20 mouse cellular contexts compared by ENCODE assay signal in the genomic region with DNA sequence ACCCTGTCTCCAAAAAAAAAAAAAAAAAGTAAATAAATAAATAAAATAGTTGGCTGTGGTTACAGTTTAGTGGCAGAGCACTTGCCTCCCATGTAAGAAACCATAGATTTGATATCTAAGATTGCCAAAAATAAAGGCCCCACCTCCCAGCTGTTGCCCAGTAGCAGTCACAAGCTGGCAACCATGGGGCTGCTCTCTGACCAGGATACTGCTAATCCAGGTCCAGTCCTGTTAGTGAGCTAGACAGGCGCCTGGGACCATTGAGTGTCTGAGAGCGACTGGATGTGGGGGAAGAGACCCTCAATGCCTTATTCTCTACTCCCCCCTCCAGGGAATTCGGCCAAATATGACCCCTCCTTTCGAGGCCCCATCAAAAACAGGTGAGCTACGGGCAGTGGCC. TPM values are rescaled to one million over a fixed set of nuclear protein-coding genes. Genes with fewer than 3 reads are reported as not detected.
"Had no signal": no experiment of that assay in that cellular context is flagged by ENCODE, and none has a peak within 500 bp of the region (broad histone marks: within the 10 kb centered on the region; RNA-seq: fewer than 3 reads in every experiment).

No protein-coding gene starts in this region.

- H3K4me1 ChIP-seq: midbrain, embryonic 13.5 days; neural tube, embryonic 12.5 days; stomach, embryonic 15.5 days had no signal

- H3K4me3 ChIP-seq: midbrain, embryonic 13.5 days; neural tube, embryonic 12.5 days; stomach, embryonic 15.5 days had no signal

- H3K4me2 ChIP-seq: lung, embryonic 14.5 days; midbrain, embryonic 13.5 days; neural tube, embryonic 12.5 days had no signal

- H3K27me3 ChIP-seq: midbrain, embryonic 13.5 days; neural tube, embryonic 12.5 days; stomach, embryonic 15.5 days had no signal

- H3K9ac ChIP-seq: lung, embryonic 14.5 days; midbrain, embryonic 13.5 days; neural tube, embryonic 12.5 days; stomach, embryonic 15.5 days had no signal

- DNase-seq: lung, adult 18-20 months; lung, embryonic 14.5 days; lung, postnatal 10 days; lung, postnatal 4 days; right cerebral cortex, postnatal 14 days; thymus, adult 2 months; thymus, postnatal 25 days; thymus, postnatal 4 days had no signal

- ATAC-seq: midbrain, embryonic 13.5 days; midbrain, embryonic 16.5 days had no signal

- H3K27ac ChIP-seq: midbrain, embryonic 13.5 days; neural tube, embryonic 12.5 days had no signal

- H3K9me3 ChIP-seq: midbrain, embryonic 10.5 days; midbrain, embryonic 13.5 days; neural tube, embryonic 12.5 days; stomach, embryonic 15.5 days had no signal

RNA-seq across cellular contexts. Expression of a gene that starts 2.0 kb away (rescaled TPM):
- total RNA-seq: megakaryocyte-erythroid progenitor cell, adult 5-6 weeks had no signal
- polyA plus RNA-seq: midbrain, embryonic 10.5 days; midbrain, embryonic 13.5 days; neural tube, embryonic 12.5 days; neural tube, embryonic 14.5 days had no signal

RNA-seq across cellular contexts. Expression of a gene that starts 18.3 kb away (rescaled TPM):
- total RNA-seq: neutrophil, adult 5-6 weeks had no signal

RNA-seq across cellular contexts. Expression of a gene that starts 34.5 kb away (rescaled TPM):
- total RNA-seq: megakaryocyte, adult 5-6 weeks; megakaryocyte-erythroid progenitor cell, adult 5-6 weeks; neutrophil, adult 5-6 weeks had no signal
- polyA plus RNA-seq: lung, embryonic 14.5 days; lung, embryonic 16.5 days; midbrain, embryonic 16.5 days; neural tube, embryonic 12.5 days; neural tube, embryonic 14.5 days; stomach, embryonic 15.5 days; stomach, postnatal 0 days; testis, adult 2 months had no signal
